Mouse (Mus musculus): Measurements from ENCODE around the gene Nbeal1.
"Not testable (repeated sequence)": the region's sequence is repeated elsewhere in the genome, so short reads cannot be mapped to it uniquely, and the experiment has no call there.

DNA sequence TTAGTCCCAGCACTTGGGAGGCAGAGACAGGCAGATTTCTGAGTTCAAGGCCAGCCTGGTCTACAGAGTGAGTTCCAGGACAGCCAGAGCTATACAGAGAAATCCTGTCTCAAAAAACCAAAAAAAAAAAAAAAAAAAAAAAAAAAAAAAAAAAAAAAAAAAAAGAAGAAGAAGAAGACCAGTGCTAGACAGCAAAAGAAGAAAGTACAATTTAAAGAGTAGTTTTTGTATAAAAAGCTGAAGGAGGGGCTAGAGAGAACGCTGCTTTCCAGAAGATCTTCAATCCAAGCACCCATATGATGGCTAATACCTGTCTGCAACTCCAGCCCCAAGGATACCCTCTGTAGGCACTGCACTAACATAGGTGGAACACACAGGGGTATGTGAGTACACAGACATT is 2.6 kb upstream of the Nbeal1 start:
- not testable (repeated sequence) for TF ChIP-seq CTCF (IDR thresholded peaks at IDR 0.05; ENCODE audit: borderline replicate concordance, control insufficient read depth, extremely low read depth, insufficient read depth, low read length, poor library complexity); POLR2A (IDR thresholded peaks at IDR 0.05; ENCODE audit: control insufficient read depth, extremely low read depth, insufficient read depth, low read length, poor library complexity)
